Mouse (Mus musculus) left cerebral cortex, adult 8-10 months (tissue): ENCODE results near the gene Pdss2. TPM values are rescaled to one million over a fixed set of nuclear protein-coding genes. Genes with fewer than 3 reads are reported as not detected.

Source experiments
- DNase-seq, 2 experiments: peaks; one replicate each; pipeline ENCODE4 v3.0.0; 2022; ENCODE audit warnings: low spot score in 2 of 2
- total RNA-seq, 4 experiments: library from RNA; stranded (reverse); gene quantifications; 2 replicates each; pipeline ENCODE4 v1.2.4; 2022

Pdss2 gene
- total RNA-seq, 4 experiments from 2014 or later = 17.9 to 23.9 (median 19.2) TPM

GRCm38 (mm10) chr10:43310781-43311392, 89.6 kb downstream of the Pdss2 start:
- no peak for DNase-seq

GRCm38 (mm10) chr10:43312211-43312610, 90.9 kb downstream of the Pdss2 start:
- no peak for DNase-seq

- DNase-seq = no peak
These were observed 91.6 kb downstream of the Pdss2 start for GRCm38 (mm10) chr10:43312658-43313417.

GRCm38 (mm10) chr10:43315228-43315627, 93.9 kb downstream of the Pdss2 start:
- DNase-seq = no peak

GRCm38 (mm10) chr10:43317327-43317951, 96.2 kb downstream of the Pdss2 start:
- DNase-seq = no peak

GRCm38 (mm10) chr10:43321019-43321418, 99.7 kb downstream of the Pdss2 start:
- DNase-seq = no peak

- peak; percentile 25 to 50 for DNase-seq
These were observed 101.3 kb downstream of the Pdss2 start for GRCm38 (mm10) chr10:43322446-43323178.

- no peak for DNase-seq
These were observed 102.1 kb downstream of the Pdss2 start for GRCm38 (mm10) chr10:43323386-43323785.

- no peak for DNase-seq
These were observed 108.5 kb downstream of the Pdss2 start for GRCm38 (mm10) chr10:43329813-43330212.

GRCm38 (mm10) chr10:43330691-43331090, 109.4 kb downstream of the Pdss2 start:
- no peak for DNase-seq

- no peak for DNase-seq
These were observed 110.8 kb downstream of the Pdss2 start for GRCm38 (mm10) chr10:43331931-43332701.

- no peak for DNase-seq
These were observed 114.6 kb downstream of the Pdss2 start for GRCm38 (mm10) chr10:43335874-43336273.

- DNase-seq = no peak
These were observed 115.8 kb downstream of the Pdss2 start for GRCm38 (mm10) chr10:43337110-43337509.

GRCm38 (mm10) chr10:43339811-43340210, 118.5 kb downstream of the Pdss2 start:
- DNase-seq = no peak

GRCm38 (mm10) chr10:43349718-43350117, 128.4 kb downstream of the Pdss2 start:
- DNase-seq = no peak

- DNase-seq = no peak
These were observed 136.6 kb downstream of the Pdss2 start for GRCm38 (mm10) chr10:43357884-43358283.

- no peak for DNase-seq
These were observed 141.7 kb downstream of the Pdss2 start for GRCm38 (mm10) chr10:43362947-43363346.

GRCm38 (mm10) chr10:43363431-43363851, 142.2 kb downstream of the Pdss2 start:
- DNase-seq = peak in 1 of 2 experiments; percentile 20

- no peak for DNase-seq
These were observed 144.6 kb downstream of the Pdss2 start for GRCm38 (mm10) chr10:43365909-43366308.

GRCm38 (mm10) chr10:43368611-43369010, 147.3 kb downstream of the Pdss2 start:
- DNase-seq = no peak

GRCm38 (mm10) chr10:43372315-43372714, 151.0 kb downstream of the Pdss2 start:
- no peak for DNase-seq
